Mouse (Mus musculus): ENCODE measurements around the gene Olfr486. TPM values are rescaled to one million over a fixed set of nuclear protein-coding genes. Genes with fewer than 3 reads are reported as not detected.
"Not testable (repeated sequence)": the region's sequence is repeated elsewhere in the genome, so short reads cannot be mapped to it uniquely, and the experiment has no call there.

The Olfr486 gene
- not detected for total RNA-seq (2021)
- long read RNA-seq, experiment 1, result 0 reads
- long read RNA-seq, experiment 2, result 0 reads

GRCm38 (mm10) chr7:108172642-108173041, at the start of gene Olfr486:
Olfr486 (minus strand) TSS chr7:108172742.
- DNase-seq (ENCODE audit: low spot score), result not testable (repeated sequence)

- not testable (repeated sequence) for DNase-seq (ENCODE audit: low spot score)
Observed at GRCm38 (mm10) chr7:108214536-108214935, 42.0 kb upstream of the Olfr486 start, which contains the start of gene Olfr487. Olfr487 (minus strand) TSS chr7:108214636.

- no peak for DNase-seq (ENCODE audit: low spot score)
Observed at GRCm38 (mm10) chr7:108196938-108197337, 24.4 kb upstream of the Olfr486 start.

- DNase-seq (ENCODE audit: low spot score), result not testable (repeated sequence)
Observed at GRCm38 (mm10) chr7:108196337-108196736, 23.8 kb upstream of the Olfr486 start.

GRCm38 (mm10) chr7:108192714-108193113, 20.2 kb upstream of the Olfr486 start:
- DNase-seq (ENCODE audit: low spot score), result not testable (repeated sequence)

- DNase-seq (ENCODE audit: low spot score), result not testable (repeated sequence)
Observed at GRCm38 (mm10) chr7:108191196-108191595, 18.7 kb upstream of the Olfr486 start.

GRCm38 (mm10) chr7:108185237-108185636, 12.7 kb upstream of the Olfr486 start:
- not testable (repeated sequence) for DNase-seq (ENCODE audit: low spot score)

GRCm38 (mm10) chr7:108184401-108184800, 11.9 kb upstream of the Olfr486 start:
- not testable (repeated sequence) for DNase-seq (ENCODE audit: low spot score)

- no peak for DNase-seq (ENCODE audit: low spot score)
Observed at GRCm38 (mm10) chr7:108159771-108160170, 12.8 kb downstream of the Olfr486 start, which contains the start of gene Olfr485. Olfr485 (minus strand) TSS chr7:108159871.

GRCm38 (mm10) chr7:108127349-108127748, 45.2 kb downstream of the Olfr486 start, which contains the start of gene Olfr484:
Olfr484 (minus strand) TSS chr7:108127449.
- DNase-seq (ENCODE audit: low spot score), result no peak

Other genes starting within 250 kb of the Olfr486 start
- gene Olfr473, start 242.3 kb downstream of the Olfr486 start, total RNA-seq (2021), result not detected
- gene Olfr474, start 218.1 kb downstream of the Olfr486 start, total RNA-seq (2021), result not detected
- not detected for gene Olfr476, start 207.9 kb downstream of the Olfr486 start, total RNA-seq (2021)
- not detected for gene Olfr477, start 186.0 kb downstream of the Olfr486 start, total RNA-seq (2021)
- not detected for gene Olfr478, start 138.8 kb downstream of the Olfr486 start, total RNA-seq (2021)
- gene Olfr479, start 122.0 kb downstream of the Olfr486 start, total RNA-seq (2021), result not detected
- not detected for gene Olfr480, start 105.4 kb downstream of the Olfr486 start, total RNA-seq (2021)
- gene Olfr481, start 92.9 kb downstream of the Olfr486 start, total RNA-seq (2021), result not detected
- under 1 TPM; 0.85 to 0.94 TPM for gene Olfr482, start 75.2 kb downstream of the Olfr486 start, total RNA-seq (2021)
- gene Olfr483, start 71.9 kb downstream of the Olfr486 start, total RNA-seq (2021), result not detected
- not detected for gene Olfr484, start 45.3 kb downstream of the Olfr486 start, total RNA-seq (2021)
- not detected for gene Olfr485, start 12.9 kb downstream of the Olfr486 start, total RNA-seq (2021)
- gene Olfr487, start 41.9 kb upstream of the Olfr486 start, total RNA-seq (2021), result not detected
- not detected for gene Olfr488, start 85.6 kb upstream of the Olfr486 start, total RNA-seq (2021)
- gene Olfr490, start 116.2 kb upstream of the Olfr486 start, total RNA-seq (2021), result not detected
- gene Olfr491, start 140.7 kb upstream of the Olfr486 start, total RNA-seq (2021), result not detected
- not detected for gene Olfr492, start 150.9 kb upstream of the Olfr486 start, total RNA-seq (2021)
- gene Olfr493, start 174.2 kb upstream of the Olfr486 start, total RNA-seq (2021), result not detected
- gene Olfr494, start 192.6 kb upstream of the Olfr486 start, total RNA-seq (2021), result not detected
- not detected for gene Olfr495, start 220.4 kb upstream of the Olfr486 start, total RNA-seq (2021)
- not detected for gene Olfr497, start 247.7 kb upstream of the Olfr486 start, total RNA-seq (2021)